Mouse (Mus musculus): ENCODE measurements at regions not wholly inside any gene's neighbourhood (a gene's known extent, or its start where the extent isn't known, plus 50 kb on each side); places are given as distances from the start of the nearest gene placed in this dataset.
"Not testable (repeated sequence)": the region's sequence is repeated elsewhere in the genome, so short reads cannot be mapped to it uniquely, and the experiment has no call there.

DNA sequence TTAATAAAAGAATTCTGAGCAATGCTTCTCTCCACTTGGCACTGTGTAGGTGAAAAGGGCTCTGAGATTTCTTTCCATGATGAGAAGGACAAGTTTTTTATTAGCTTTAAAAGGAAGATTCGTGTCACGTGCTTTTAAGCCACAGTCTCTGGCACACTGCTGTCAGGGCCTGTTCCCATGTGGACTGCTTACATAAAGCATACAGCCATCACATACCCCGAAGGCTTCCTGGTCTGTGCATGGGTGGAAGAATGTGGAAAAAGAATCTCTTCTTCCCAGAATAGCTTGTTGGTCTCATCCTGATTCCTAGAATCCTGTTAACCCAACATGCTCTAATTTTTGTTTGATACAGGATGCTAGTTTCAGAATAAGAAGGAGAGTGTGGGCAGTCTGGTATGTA lies 205.1 kb upstream of the Sesn3 start:
- no peak for DNase-seq (ENCODE audit: low spot score)
- Histone ChIP-seq H3K27ac (no peak overlapping the region), H3K9me3 (replicated peaks) (peaks cover 6% of the 10 kb centered on the region; the same call in 1 of the 2 replicates), H3K27me3 (ENCODE audit: low read depth, poor library complexity, severe bottlenecking) (no peaks in the 10 kb centered on the region), H3K36me3 (no peaks in the 10 kb centered on the region), H3K4me1 (no peaks in the 10 kb centered on the region), H3K4me3 (no peak overlapping the region)
- 87% methylated on average over 3 of the region's 3 CpGs for WGBS

- Histone ChIP-seq H3K36me3 (no peaks in the 10 kb centered on the region), H3K9me3 (replicated peaks) (no peaks in the 10 kb centered on the region), H3K4me1 (no peaks in the 10 kb centered on the region), H3K27me3 (ENCODE audit: low read depth, poor library complexity, severe bottlenecking) (no peaks in the 10 kb centered on the region), H3K4me3 (no peak overlapping the region), H3K27ac (no peak overlapping the region)
- no peak for DNase-seq (ENCODE audit: low spot score)
- WGBS: 83% methylated on average over 6 of the region's 6 CpGs
These were observed 203.1 kb upstream of the Sesn3 start for GRCm38 (mm10) chr9:14071728-14072127.

DNA sequence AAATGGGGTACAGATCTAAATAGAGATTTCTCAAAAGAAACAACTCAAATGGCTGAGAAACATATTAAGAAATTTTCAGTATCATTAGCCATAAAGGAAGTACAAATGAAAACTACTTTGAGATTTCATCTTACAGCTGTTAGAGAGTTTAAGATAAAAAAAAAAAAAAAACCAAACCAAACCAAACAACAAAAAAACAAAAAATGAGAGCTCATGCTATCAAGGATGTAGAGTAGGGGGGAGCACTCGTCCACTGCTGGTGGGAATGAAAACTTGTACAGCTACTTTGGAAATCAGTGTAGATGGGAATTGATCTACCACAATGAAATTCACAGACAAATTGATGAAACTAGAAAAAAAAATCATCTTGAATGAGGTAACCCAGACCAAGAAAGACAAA lies 201.9 kb upstream of the Sesn3 start:
- H3K27ac ChIP-seq: no peak overlapping the region
- H3K27me3 ChIP-seq (ENCODE audit: low read depth, poor library complexity, severe bottlenecking): no peaks in the 10 kb centered on the region
- H3K36me3 ChIP-seq: no peaks in the 10 kb centered on the region
- no peak for DNase-seq (ENCODE audit: low spot score)
- H3K4me3 ChIP-seq: no peak overlapping the region
- WGBS: 82% methylated on average over 1 of the region's 1 CpGs
- H3K4me1 ChIP-seq: no peaks in the 10 kb centered on the region
- H3K9me3 ChIP-seq (replicated peaks): no peaks in the 10 kb centered on the region

- Histone ChIP-seq H3K27me3 (ENCODE audit: low read depth, poor library complexity, severe bottlenecking) (no peaks in the 10 kb centered on the region), H3K4me3 (no peak overlapping the region), H3K27ac (no peak overlapping the region), H3K9me3 (replicated peaks) (no peaks in the 10 kb centered on the region), H3K4me1 (no peaks in the 10 kb centered on the region), H3K36me3 (no peaks in the 10 kb centered on the region)
- DNase-seq (ENCODE audit: low spot score): no peak
- whole genome bisulfite sequencing: 89% methylated on average over 6 of the region's 6 CpGs
These were observed 200.6 kb upstream of the Sesn3 start for GRCm38 (mm10) chr9:14074273-14074672.

- not testable (repeated sequence) for DNase-seq (ENCODE audit: low spot score); H3K4me1 ChIP-seq; H3K36me3 ChIP-seq; H3K9me3 ChIP-seq (replicated peaks); H3K27me3 ChIP-seq (ENCODE audit: low read depth, poor library complexity, severe bottlenecking); H3K27ac ChIP-seq; H3K4me3 ChIP-seq
These were observed 200.0 kb upstream of the Sesn3 start for GRCm38 (mm10) chr9:14074866-14075265.

- Histone ChIP-seq H3K4me3 (no peak overlapping the region), H3K9me3 (replicated peaks) (no peaks in the 10 kb centered on the region), H3K4me1 (no peaks in the 10 kb centered on the region), H3K27ac (no peak overlapping the region), H3K27me3 (ENCODE audit: low read depth, poor library complexity, severe bottlenecking) (no peaks in the 10 kb centered on the region), H3K36me3 (no peaks in the 10 kb centered on the region)
- DNase-seq (ENCODE audit: low spot score): no peak
- 82% methylated on average over 4 of the region's 4 CpGs for WGBS
These were observed 199.4 kb upstream of the Sesn3 start for GRCm38 (mm10) chr9:14075452-14075851.

- Histone ChIP-seq H3K36me3 (no peaks in the 10 kb centered on the region), H3K9me3 (replicated peaks) (no peaks in the 10 kb centered on the region), H3K4me1 (no peaks in the 10 kb centered on the region), H3K27ac (no peak overlapping the region), H3K27me3 (ENCODE audit: low read depth, poor library complexity, severe bottlenecking) (no peaks in the 10 kb centered on the region), H3K4me3 (no peak overlapping the region)
- 89% methylated on average over 1 of the region's 1 CpGs for WGBS
- DNase-seq (ENCODE audit: low spot score): no peak
These were observed 199.0 kb upstream of the Sesn3 start for GRCm38 (mm10) chr9:14075868-14076267.

- no peak overlapping the region for H3K27ac ChIP-seq
- H3K4me1 ChIP-seq: no peaks in the 10 kb centered on the region
- WGBS: 91% methylated on average over 5 of the region's 5 CpGs
- H3K9me3 ChIP-seq (replicated peaks): no peaks in the 10 kb centered on the region
- DNase-seq (ENCODE audit: low spot score): no peak
- no peaks in the 10 kb centered on the region for H3K36me3 ChIP-seq
- H3K27me3 ChIP-seq (ENCODE audit: low read depth, poor library complexity, severe bottlenecking): no peaks in the 10 kb centered on the region
- H3K4me3 ChIP-seq: no peak overlapping the region
These were observed 198.1 kb upstream of the Sesn3 start for GRCm38 (mm10) chr9:14076728-14077127.

- Histone ChIP-seq H3K4me1 (no peaks in the 10 kb centered on the region), H3K36me3 (no peaks in the 10 kb centered on the region), H3K27ac (no peak overlapping the region), H3K4me3 (no peak overlapping the region), H3K9me3 (replicated peaks) (no peaks in the 10 kb centered on the region), H3K27me3 (ENCODE audit: low read depth, poor library complexity, severe bottlenecking) (no peaks in the 10 kb centered on the region)
- DNase-seq (ENCODE audit: low spot score): no peak
- WGBS: 67% methylated on average over 4 of the region's 4 CpGs
These were observed 193.7 kb upstream of the Sesn3 start for GRCm38 (mm10) chr9:14081138-14081537.

DNA sequence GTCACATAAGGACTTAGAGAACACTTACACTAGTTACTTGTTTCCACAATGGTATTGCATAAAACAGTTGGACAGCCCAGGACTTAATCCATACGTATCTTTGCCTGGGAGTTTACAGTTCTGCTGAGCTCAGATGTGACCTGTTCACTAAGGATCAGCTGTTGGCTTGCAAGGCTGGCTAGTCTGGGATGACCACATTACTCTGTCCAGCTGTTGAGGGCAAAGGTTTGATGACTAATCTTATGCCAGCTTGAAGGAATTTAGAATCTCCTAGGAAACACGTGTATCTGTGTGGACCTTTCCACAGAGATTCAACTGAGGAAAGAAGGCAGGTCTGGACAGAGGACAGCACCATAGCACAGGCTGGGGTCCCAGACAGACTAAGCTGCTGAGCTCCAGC lies 188.7 kb upstream of the Sesn3 start:
- 70% methylated on average over 2 of the region's 2 CpGs for WGBS
- Histone ChIP-seq H3K27ac (no peak overlapping the region), H3K4me1 (peaks cover 13% of the 10 kb centered on the region), H3K4me3 (no peak overlapping the region), H3K36me3 (no peaks in the 10 kb centered on the region), H3K9me3 (replicated peaks) (no peaks in the 10 kb centered on the region), H3K27me3 (ENCODE audit: low read depth, poor library complexity, severe bottlenecking) (no peaks in the 10 kb centered on the region)
- DNase-seq (ENCODE audit: low spot score): no peak

DNA sequence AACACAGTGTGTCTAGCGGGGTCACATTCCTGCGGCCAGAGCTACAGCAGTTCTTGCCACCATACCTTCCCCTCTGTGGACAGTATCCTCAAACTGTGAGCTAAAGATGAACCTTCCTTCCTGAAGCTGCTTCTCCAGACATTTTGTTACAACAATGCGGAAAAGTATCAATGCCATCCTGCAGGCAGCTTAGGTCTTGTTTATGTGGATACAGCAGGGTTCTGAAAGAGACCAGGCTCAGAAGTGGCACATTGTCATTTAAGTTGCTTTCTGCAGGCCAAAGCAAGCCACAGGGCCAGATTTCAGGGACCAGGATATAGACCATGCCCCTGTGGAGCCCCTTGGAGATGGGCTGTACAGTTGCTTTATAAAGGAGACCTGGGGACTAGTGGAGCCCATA lies 188.3 kb upstream of the Sesn3 start:
- Histone ChIP-seq H3K27me3 (ENCODE audit: low read depth, poor library complexity, severe bottlenecking) (no peaks in the 10 kb centered on the region), H3K9me3 (replicated peaks) (no peaks in the 10 kb centered on the region), H3K36me3 (no peaks in the 10 kb centered on the region), H3K4me3 (no peak overlapping the region), H3K27ac (no peak overlapping the region), H3K4me1 (peaks cover 13% of the 10 kb centered on the region)
- WGBS: 95% methylated on average over 3 of the region's 3 CpGs
- no peak for DNase-seq (ENCODE audit: low spot score)

GRCm38 (mm10) chr9:14087874-14088273 lies 187.0 kb upstream of the Sesn3 start:
- peak overlapping the region; percentile 66 for H3K27ac ChIP-seq

GRCm38 (mm10) chr9:14089791-14090256 lies 185.0 kb upstream of the Sesn3 start:
- Histone ChIP-seq H3K4me3 (no peak overlapping the region), H3K27me3 (ENCODE audit: low read depth, poor library complexity, severe bottlenecking) (no peaks in the 10 kb centered on the region), H3K9me3 (replicated peaks) (no peaks in the 10 kb centered on the region), H3K36me3 (no peaks in the 10 kb centered on the region), H3K4me1 (peaks cover 20% of the 10 kb centered on the region), H3K27ac (no peak overlapping the region)
- no peak for DNase-seq (ENCODE audit: low spot score)
- WGBS: 89% methylated on average over 8 of the region's 8 CpGs

More at GRCm38 (mm10) chr9:14087874-14088273, 187.0 kb upstream of the Sesn3 start:
- no peaks in the 10 kb centered on the region for H3K27me3 ChIP-seq (ENCODE audit: low read depth, poor library complexity, severe bottlenecking)
- H3K4me3 ChIP-seq: no peak overlapping the region
- WGBS: 80% methylated on average over 4 of the region's 4 CpGs
- no peak for DNase-seq (ENCODE audit: low spot score)
- no peaks in the 10 kb centered on the region for H3K9me3 ChIP-seq (replicated peaks)
- no peaks in the 10 kb centered on the region for H3K36me3 ChIP-seq
- peaks cover 14% of the 10 kb centered on the region for H3K4me1 ChIP-seq

GRCm38 (mm10) chr9:14090454-14090853 lies 184.4 kb upstream of the Sesn3 start:
- Histone ChIP-seq H3K4me3 (no peak overlapping the region), H3K36me3 (no peaks in the 10 kb centered on the region), H3K27ac (no peak overlapping the region), H3K4me1 (peaks cover 20% of the 10 kb centered on the region), H3K9me3 (replicated peaks) (no peaks in the 10 kb centered on the region), H3K27me3 (ENCODE audit: low read depth, poor library complexity, severe bottlenecking) (no peaks in the 10 kb centered on the region)
- DNase-seq (ENCODE audit: low spot score): no peak
- 97% methylated on average over 2 of the region's 2 CpGs for WGBS

All from limb, embryonic 10.5 days (tissue).